Mouse (Mus musculus) thymus, postnatal 4 days (tissue): ENCODE data around the gene Gm11937.
"Not testable (repeated sequence)": the region's sequence is repeated elsewhere in the genome, so short reads cannot be mapped to it uniquely, and the experiment has no call there.

Experiments used
- DNase-seq: peaks from one replicate; pipeline ENCODE4 v3.0.0; 2021

The Gm11937 gene

GRCm38 (mm10) chr11:99610089-99610488 lies at the start of gene Gm11937:
TSS of gene Gm11937 (minus strand) at chr11:99610189.
- not testable (repeated sequence) for DNase-seq

- DNase-seq, result no peak
Observed at GRCm38 (mm10) chr11:99659256-99659655, 49.3 kb upstream of the Gm11937 start.

- not testable (repeated sequence) for DNase-seq
Observed at GRCm38 (mm10) chr11:99658467-99659010, 48.5 kb upstream of the Gm11937 start, which contains the start of gene Gm11563. TSS of gene Gm11563 (minus strand) at chr11:99658960.

DNA sequence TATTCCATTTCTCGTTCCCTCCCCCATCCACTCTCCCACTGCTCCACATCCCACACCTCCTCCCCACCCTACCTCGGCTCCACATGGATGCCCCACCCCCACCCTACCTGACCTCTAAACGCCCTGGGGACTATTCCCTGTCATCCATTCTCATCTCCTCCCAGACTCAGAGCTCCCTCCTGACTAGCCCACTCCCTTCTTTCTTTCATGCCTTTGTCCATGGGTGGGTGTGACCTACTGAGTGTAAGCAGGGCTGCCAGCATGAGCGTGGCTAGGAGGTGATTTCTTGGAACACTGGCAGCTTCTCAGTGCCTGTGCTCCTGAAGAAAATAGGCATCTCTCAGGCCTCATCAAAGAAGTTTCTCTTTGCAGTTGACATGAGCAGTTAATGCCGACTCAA lies 47.1 kb upstream of the Gm11937 start:
- DNase-seq, result no peak

DNA sequence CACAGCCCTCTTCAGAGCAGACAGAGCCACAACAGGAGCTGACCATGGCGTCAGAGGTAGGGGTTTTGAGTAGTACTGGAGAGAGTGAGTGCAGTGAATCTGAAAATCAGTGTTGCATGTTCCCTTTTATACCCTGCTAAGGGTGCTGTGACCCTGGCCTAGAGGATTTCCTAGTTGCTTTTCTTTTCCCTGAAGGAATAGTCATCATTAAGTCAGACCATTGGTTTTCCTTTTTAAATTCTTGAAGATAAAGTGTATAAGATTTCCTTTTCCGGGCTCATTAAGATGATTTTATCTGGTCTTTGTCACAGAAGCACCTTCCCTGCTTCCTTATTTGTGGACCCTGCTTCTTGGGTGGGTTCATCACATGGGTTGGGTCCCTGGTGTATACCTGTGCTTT lies 40.1 kb upstream of the Gm11937 start, which contains the start of gene Gm11555:
Gene Gm11555, minus strand, starts transcription at position 101 of the 400 bp plus-strand sequence.
- DNase-seq, result no peak

DNA sequence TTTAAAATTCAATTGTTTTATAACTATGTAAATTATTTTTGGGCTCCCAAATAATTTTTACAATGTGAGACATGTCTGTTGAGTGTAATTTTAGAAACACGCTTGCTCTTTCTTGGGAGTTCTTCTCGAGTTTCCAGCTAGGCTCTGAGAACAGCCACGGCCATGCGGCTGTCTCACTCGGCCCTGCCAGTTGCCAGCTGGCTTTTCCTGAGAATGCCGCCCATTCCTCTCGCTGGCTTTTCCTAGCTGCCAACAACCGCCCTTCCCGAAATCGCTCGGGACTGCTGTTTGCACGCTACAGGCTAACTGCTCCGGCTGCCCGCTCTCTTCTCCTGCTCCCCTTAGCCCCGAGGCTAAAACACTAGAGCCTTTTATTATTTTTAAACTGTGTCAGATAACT lies 36.5 kb upstream of the Gm11937 start:
- DNase-seq, result no peak

DNA sequence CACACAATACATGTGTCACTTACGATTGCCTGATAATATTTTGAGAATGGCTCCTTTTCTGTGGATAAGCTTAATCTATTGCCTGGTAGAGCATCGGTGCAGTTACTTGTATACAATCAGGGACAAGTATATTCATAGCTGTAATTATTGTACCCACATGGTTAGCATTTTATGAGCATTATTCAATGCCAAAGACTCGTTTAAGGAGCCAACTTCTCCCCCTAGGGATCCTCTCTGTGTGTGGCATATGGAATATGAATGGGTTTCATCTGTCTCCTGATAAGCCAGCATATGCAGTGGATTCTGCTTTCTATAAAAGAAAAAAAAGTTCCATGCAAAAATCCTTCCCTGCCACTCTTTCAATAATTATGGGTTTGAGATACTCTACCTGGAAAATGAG lies 34.4 kb upstream of the Gm11937 start:
- DNase-seq, result no peak

DNA sequence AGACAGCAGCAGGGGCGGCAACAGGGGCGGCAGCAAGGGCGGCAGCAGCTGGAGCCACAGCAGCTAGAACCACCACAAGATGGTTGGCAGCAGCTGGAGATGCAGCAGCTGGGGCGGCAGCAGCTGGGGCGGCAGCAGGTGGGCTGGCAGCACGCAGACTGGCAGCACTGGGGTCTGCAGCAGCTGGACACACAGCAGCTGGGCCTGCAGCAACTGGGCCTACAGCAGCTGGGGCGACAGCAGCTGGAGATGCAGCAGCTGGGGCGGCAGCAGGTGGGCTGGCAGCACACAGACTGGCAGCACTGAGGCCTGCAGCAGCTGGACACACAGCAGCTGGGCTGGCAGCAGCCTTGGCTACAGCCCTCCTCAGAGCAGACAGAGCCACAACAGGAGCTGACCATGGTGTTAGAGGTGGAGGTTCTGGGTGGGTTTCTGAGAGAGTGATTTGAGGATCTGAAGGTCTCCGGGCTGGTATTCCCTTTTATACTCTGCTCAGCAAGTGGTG lies 33.7 kb upstream of the Gm11937 start, which contains the start of gene Krtap4-7:
Gene Krtap4-7, minus strand, starts transcription at position 455 of the 505 bp plus-strand sequence.
- not testable (repeated sequence) for DNase-seq

GRCm38 (mm10) chr11:99640926-99641325 lies 30.9 kb upstream of the Gm11937 start:
- no peak for DNase-seq

DNA sequence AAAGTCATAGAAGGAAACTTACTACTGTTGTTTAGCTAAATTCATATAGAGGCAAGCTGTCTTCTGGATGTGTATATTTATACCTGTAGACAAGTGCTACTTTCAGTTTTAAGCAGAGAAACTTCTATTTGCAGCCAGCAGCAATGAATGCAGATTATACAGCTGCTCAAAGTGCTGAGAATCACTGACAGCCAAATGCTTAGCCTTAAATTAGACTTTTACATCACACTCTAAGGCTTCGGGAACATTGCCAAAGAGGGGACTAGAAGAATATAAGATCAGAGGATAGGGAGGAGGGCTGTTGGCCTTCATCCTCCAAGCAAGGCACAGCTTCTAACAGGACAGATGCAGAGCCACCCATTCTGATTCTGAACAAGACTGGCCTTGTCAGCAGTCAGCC lies 27.1 kb upstream of the Gm11937 start:
- no peak for DNase-seq

GRCm38 (mm10) chr11:99634653-99635134 lies 24.7 kb upstream of the Gm11937 start, which contains the start of gene Krtap4-2:
TSS of gene Krtap4-2 (minus strand) at chr11:99635084.
- no peak for DNase-seq

GRCm38 (mm10) chr11:99633293-99633692 lies 23.3 kb upstream of the Gm11937 start:
- DNase-seq, result no peak

DNA sequence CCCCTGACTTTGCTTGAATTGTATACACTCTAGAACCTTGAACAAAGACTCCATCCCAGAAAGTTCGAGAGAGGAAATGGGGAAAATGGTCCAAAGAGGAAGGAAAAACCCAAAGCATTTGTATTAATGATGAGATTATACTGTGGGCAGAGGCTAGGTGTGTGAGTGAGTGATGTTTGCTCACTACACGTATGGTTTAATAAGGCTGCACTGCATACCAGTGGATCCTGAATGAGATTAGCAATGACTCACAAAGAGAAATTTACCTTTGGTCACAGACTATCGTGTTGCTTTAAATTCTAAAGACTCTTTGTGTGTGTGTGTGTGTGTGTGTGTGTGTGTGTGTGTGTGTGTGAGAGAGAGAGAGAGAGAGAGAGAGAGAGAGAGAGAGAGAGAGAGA lies 20.9 kb upstream of the Gm11937 start:
- no peak for DNase-seq

DNA sequence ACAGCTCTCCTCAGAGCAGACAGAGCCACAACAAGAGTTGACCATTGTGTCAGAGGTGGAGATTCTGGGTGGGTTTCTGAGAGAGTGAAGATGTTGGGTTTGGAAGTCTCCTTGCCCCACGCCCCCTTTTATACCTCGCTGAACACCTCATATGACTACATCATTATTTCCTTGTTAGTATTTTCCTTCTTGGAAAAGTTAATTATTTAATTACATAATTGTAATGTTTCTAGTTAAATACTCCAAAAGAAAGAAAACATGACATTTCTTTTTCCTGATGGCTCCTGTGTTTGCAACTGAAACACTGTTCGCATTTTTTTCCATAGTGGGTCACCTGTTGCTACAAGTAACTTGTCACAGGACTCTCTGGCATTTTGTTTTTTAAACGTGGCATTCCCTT lies 18.1 kb upstream of the Gm11937 start, which contains the start of gene Krtap4-1:
Gene Krtap4-1, minus strand, starts transcription at position 101 of the 400 bp plus-strand sequence.
- DNase-seq, result no peak

GRCm38 (mm10) chr11:99620335-99620734 lies 10.3 kb upstream of the Gm11937 start, which contains the start of gene Gm11562:
TSS of gene Gm11562 (minus strand) at chr11:99620435.
- DNase-seq, result no peak

- DNase-seq, result no peak
Observed at GRCm38 (mm10) chr11:99614796-99615363, 4.9 kb upstream of the Gm11937 start, which contains the start of gene Krtap2-4. TSS of gene Krtap2-4 (minus strand) at chr11:99614846.

- DNase-seq, result no peak
Observed at GRCm38 (mm10) chr11:99609126-99609525, 863 bp downstream of the Gm11937 start.

DNA sequence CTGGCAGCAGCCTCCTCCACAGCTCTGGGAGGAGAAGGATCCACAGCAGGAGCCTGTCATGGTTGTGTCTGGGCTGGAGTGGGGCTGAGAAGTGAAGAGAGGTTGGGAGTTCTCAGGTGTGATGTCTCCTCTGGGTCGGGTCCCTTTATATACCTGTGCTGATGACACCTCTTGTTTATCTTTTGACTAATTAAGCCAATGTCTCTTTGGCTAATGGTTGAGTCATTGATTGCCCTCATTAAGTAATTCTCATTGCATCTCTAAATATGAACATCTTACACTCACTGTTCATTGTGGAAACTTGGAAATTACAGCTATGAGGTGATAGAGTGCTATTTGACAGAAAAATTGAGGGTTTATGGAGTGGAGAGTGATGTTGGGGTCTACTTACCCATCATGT lies 6.8 kb downstream of the Gm11937 start, which contains the start of gene Gm11938:
Gene Gm11938, minus strand, starts transcription at position 101 of the 400 bp plus-strand sequence.
- DNase-seq, result not testable (repeated sequence)

- DNase-seq, result not testable (repeated sequence)
Observed at GRCm38 (mm10) chr11:99597742-99598141, 12.2 kb downstream of the Gm11937 start, which contains the start of gene Krtap9-3. TSS of gene Krtap9-3 (minus strand) at chr11:99598105.

- DNase-seq, result no peak
Observed at GRCm38 (mm10) chr11:99590981-99591380, 19.0 kb downstream of the Gm11937 start, which contains the start of gene Krtap1-3. TSS of gene Krtap1-3 (minus strand) at chr11:99591339.

DNA sequence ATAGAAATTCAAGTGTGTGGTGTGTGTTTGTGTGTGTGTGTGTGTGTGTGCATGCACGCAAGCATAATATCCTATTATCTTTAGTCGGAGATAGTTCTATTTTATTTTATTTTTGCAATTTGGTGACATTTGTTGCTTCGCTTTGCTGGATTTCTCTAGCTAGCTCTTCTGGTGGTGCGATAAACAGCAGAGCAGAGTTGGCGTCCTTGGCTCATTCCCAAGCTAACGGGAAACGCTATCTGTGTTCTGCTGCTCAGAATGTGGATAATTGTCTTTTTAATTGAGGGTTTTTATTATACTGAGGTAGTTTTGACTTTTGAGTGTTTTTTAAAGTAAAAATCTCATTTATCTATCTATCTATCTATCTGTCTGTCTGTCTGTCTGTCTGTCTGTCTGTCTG lies 24.9 kb downstream of the Gm11937 start:
- DNase-seq, result no peak

GRCm38 (mm10) chr11:99583245-99583704 lies 26.7 kb downstream of the Gm11937 start, which contains the start of gene Krtap1-4:
TSS of gene Krtap1-4 (minus strand) at chr11:99583654.
- no peak for DNase-seq

GRCm38 (mm10) chr11:99581564-99581963 lies 28.4 kb downstream of the Gm11937 start:
- DNase-seq, result no peak
